Mouse (Mus musculus) ES-E14 (cell line): ENCODE measurements at regions not wholly inside any gene's neighbourhood (a gene's known extent, or its start where the extent isn't known, plus 50 kb on each side); places are given as distances from the start of the nearest gene placed in this dataset.

Experiments
- DNase-seq: peaks from one replicate; pipeline ENCODE4 v3.0.0-alpha.2; 2013; ENCODE audit warnings: low read depth, low spot score
- H3K27ac ChIP-seq: 2 replicates; pipeline ENCODE4 v1.5.1; 2012; ENCODE audit warnings: low read depth, mild to moderate bottlenecking, low read length, moderate library complexity, mixed read lengths; ENCODE audit not compliant: poor library complexity, insufficient read depth, severe bottlenecking
- H3K36me3 ChIP-seq: 2 replicates; pipeline ENCODE4 v1.6.1; 2012; ENCODE audit warnings: mild to moderate bottlenecking, low read length, moderate library complexity, mixed read lengths; ENCODE audit not compliant: control insufficient read depth, poor library complexity, insufficient read depth, severe bottlenecking
- H3K4me1 ChIP-seq, 2 experiments: fragments of 150-350 bp in 1 of 2; sonication (generic) in 1 of 2; 2 replicates each; pipeline ENCODE4 v1.6.1; 2012; ENCODE audit warnings: low read length in 2 of 2, mild to moderate bottlenecking in 1 of 2, mixed read lengths in 1 of 2; ENCODE audit not compliant: control insufficient read depth in 2 of 2, insufficient read depth in 2 of 2, poor library complexity in 1 of 2
- H3K4me3 ChIP-seq, 2 experiments: fragments of 150-350 bp in 1 of 2; sonication (generic) in 1 of 2; 2 replicates each; pipeline ENCODE4 v1.5.1; 2012; ENCODE audit warnings: low read length in 2 of 2, low read depth in 1 of 2, mild to moderate bottlenecking in 1 of 2, mixed read lengths in 1 of 2; ENCODE audit not compliant: insufficient read depth in 1 of 2, poor library complexity in 1 of 2, severe bottlenecking in 1 of 2
- H3K9ac ChIP-seq: 2 replicates; pipeline ENCODE4 v1.6.1; 2012; ENCODE audit warnings: low read depth, mild to moderate bottlenecking, low read length, mixed read lengths; ENCODE audit not compliant: poor library complexity, insufficient read depth, severe bottlenecking
- H3K9me3 ChIP-seq: fragments of 150-350 bp; sonication (generic); 2 replicates; pipeline ENCODE4 v1.6.1; 2012; ENCODE audit warnings: low read depth, mild to moderate bottlenecking, low read length; ENCODE audit not compliant: control insufficient read depth, insufficient read depth
- CHD2 ChIP-seq: IDR thresholded peaks from 2 replicates; pipeline ENCODE4 v1.6.1; 2014; ENCODE audit warnings: mild to moderate bottlenecking, low read depth, low read length, inconsistent platforms
- HCFC1 ChIP-seq: IDR thresholded peaks from 2 replicates; pipeline ENCODE4 v1.6.1; 2012; ENCODE audit warnings: low read length, inconsistent platforms, borderline replicate concordance; ENCODE audit not compliant: insufficient read depth
- MAFK ChIP-seq: IDR thresholded peaks from 2 replicates; pipeline ENCODE4 v1.6.1; 2014; ENCODE audit warnings: mild to moderate bottlenecking, low read depth, low read length, inconsistent platforms; ENCODE audit not compliant: insufficient read depth
- ZC3H11A ChIP-seq: IDR thresholded peaks from 2 replicates; pipeline ENCODE4 v1.6.1; 2012; ENCODE audit warnings: low read depth, mild to moderate bottlenecking, inconsistent platforms, low read length, borderline replicate concordance
- ZNF384 ChIP-seq: IDR thresholded peaks from 2 replicates; pipeline ENCODE4 v1.6.1; 2012; ENCODE audit warnings: low read depth, low read length, inconsistent platforms
- in situ Hi-C, 2 experiments: fragments of 600-800 bp; cut with MboI; formaldehyde crosslinking; loops; one replicate each; pipeline ENCODE4 v1.15.1; 2025; ENCODE audit warnings: low sequenced_read_pairs in 2 of 2, inconsistent platforms in 1 of 2; ENCODE audit not compliant: unreplicated experiment in 2 of 2

DNA sequence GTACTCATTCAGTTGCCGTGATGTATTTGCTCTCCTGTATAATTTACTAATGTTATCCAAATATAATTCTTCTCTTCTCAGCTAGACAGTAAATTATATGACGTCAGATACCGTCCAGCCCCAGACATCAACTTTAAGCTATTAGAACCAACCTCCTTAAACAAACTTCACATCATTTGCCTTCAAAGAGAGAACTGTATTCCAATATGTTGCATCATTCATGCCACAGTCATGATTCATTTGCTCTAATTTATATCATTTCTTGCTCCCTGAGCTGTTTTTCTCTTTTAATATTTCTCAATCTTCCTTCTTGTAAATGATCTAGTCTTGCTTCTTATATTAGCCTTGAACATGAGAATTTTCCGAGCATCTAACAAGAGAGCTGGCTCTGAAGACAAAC lies 882.7 kb upstream of the Gm7489 start:
- no peaks in the 10 kb centered on the region for H3K36me3 ChIP-seq
- no peaks in the 10 kb centered on the region for H3K9me3 ChIP-seq
- H3K27ac ChIP-seq: no peak overlapping the region
- in situ Hi-C loops: no loop called here
- H3K4me3 ChIP-seq: no peak overlapping the region
- no peak for DNase-seq
- no peak overlapping the region for H3K9ac ChIP-seq
- TF ChIP-seq ZC3H11A (no peak), HCFC1 (no peak), MAFK (no peak), CHD2 (no peak), ZNF384 (no peak)
- no peaks in the 10 kb centered on the region for H3K4me1 ChIP-seq

DNA sequence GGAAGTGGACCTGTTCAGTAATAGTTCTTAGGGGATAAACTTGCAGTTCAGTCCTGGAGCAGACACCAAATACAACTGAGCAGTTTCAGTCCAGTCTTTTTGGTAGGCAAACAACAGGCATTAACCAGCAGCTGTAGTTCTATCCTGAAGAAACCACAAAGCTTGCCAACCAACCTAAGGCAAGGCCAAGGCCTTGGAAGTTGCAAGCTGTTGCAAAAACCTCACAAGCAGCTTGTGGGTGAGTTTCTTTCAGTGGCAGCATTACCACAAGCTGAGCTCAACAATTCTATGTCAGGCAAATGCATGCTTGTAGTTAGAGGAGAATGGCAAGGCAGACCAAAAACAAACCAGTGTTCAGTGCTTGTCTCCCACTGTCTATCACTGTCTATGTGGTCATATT lies 880.6 kb upstream of the Gm7489 start:
- DNase-seq: no peak
- TF ChIP-seq HCFC1 (no peak), ZNF384 (no peak)
- in situ Hi-C loops: no loop called here
- Histone ChIP-seq H3K9me3 (no peaks in the 10 kb centered on the region), H3K4me1 (no peaks in the 10 kb centered on the region), H3K36me3 (no peaks in the 10 kb centered on the region), H3K9ac (no peak overlapping the region), H3K27ac (no peak overlapping the region), H3K4me3 (no peak overlapping the region)

DNA sequence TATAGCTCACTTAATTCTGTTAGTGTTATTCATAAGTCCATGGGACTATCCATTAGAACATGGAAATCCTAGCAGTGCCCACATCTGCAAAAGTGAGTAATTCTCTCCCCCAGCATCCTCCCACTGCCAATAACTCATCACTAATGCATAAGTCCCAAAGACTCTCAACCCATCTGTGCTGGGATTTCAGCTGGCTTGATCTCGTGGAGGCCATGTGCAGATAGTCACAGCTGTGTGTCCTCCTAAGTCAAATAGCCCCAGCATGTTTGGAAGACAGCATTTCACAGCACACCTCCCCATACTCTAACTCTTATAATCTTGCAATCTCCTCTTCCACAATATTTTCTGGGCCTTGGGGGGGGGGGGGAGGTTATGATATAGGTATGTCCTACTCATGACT lies 877.9 kb upstream of the Gm7489 start:
- no peak for TF ChIP-seq HCFC1
- no peak for TF ChIP-seq CHD2
- TF ChIP-seq ZNF384: no peak
- no peak for TF ChIP-seq MAFK
- TF ChIP-seq ZC3H11A: no peak
- no peaks in the 10 kb centered on the region for H3K36me3 ChIP-seq
- H3K27ac ChIP-seq: no peak overlapping the region
- DNase-seq: no peak
- H3K9ac ChIP-seq: no peak overlapping the region
- no peak overlapping the region for H3K4me3 ChIP-seq
- in situ Hi-C loops: no loop called here
- H3K9me3 ChIP-seq: no peaks in the 10 kb centered on the region
- no peaks in the 10 kb centered on the region for H3K4me1 ChIP-seq

DNA sequence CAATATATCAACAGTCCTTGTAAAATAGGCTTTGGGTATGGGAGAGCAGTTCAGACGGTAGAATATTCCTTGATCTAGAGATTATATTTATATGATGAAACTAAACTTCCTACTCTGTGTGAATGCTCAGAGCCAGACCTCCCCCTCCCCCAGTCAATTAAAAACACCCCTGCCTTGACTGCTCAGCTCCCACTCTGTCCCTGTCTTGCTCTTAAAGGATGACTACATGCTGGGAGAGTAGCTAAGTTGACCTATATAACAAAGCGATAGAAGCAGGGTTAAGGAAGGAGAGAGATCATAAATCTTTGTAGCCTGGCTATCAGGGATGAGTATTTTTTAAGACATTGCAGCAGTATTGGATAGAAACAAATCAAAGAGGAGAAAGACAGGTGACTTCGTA lies 875.4 kb upstream of the Gm7489 start:
- Histone ChIP-seq H3K9me3 (no peaks in the 10 kb centered on the region), H3K4me3 (no peak overlapping the region), H3K27ac (no peak overlapping the region), H3K36me3 (no peaks in the 10 kb centered on the region), H3K9ac (no peak overlapping the region), H3K4me1 (no peaks in the 10 kb centered on the region)
- in situ Hi-C loops: no loop called here
- TF ChIP-seq ZC3H11A (no peak), HCFC1 (no peak), CHD2 (no peak), MAFK (no peak), ZNF384 (no peak)
- DNase-seq: no peak
